Mouse (Mus musculus): ENCODE measurements at regions not wholly inside any gene's neighbourhood (a gene's known extent, or its start where the extent isn't known, plus 50 kb on each side); places are given as distances from the start of the nearest gene placed in this dataset.
A peak's percentile ranks its signal among the peaks of the same experiment; 100 is the strongest.

- H3K27ac ChIP-seq (replicated peaks): no peak overlapping the region
- ATAC-seq (ENCODE audit: insufficient number of reproducible peaks, low FRiP score, low TSS enrichment, low read depth): no peak
Measured at GRCm38 (mm10) chr3:119958799-119959467, 174.7 kb upstream of the Ptbp2 start.

GRCm38 (mm10) chr3:119957529-119957928 is 173.3 kb upstream of the Ptbp2 start:
- Histone ChIP-seq H3K27ac (replicated peaks) (no peak overlapping the region), H3K4me3 (replicated peaks) (no peak overlapping the region), H3K9ac (no peak overlapping the region), H3K4me1 (no peaks in the 10 kb centered on the region), H3K36me3 (no peaks in the 10 kb centered on the region), H3K9me3 (replicated peaks) (no peaks in the 10 kb centered on the region), H3K4me2 (replicated peaks) (no peak overlapping the region), H3K27me3 (no peaks in the 10 kb centered on the region)
- 78% methylated on average over 8 of the region's 8 CpGs for WGBS
- ATAC-seq (ENCODE audit: insufficient number of reproducible peaks, low FRiP score, low TSS enrichment, low read depth): no peak

More at GRCm38 (mm10) chr3:119958799-119959467, 174.7 kb upstream of the Ptbp2 start:
- Histone ChIP-seq H3K9me3 (replicated peaks) (no peaks in the 10 kb centered on the region), H3K4me3 (replicated peaks) (no peak overlapping the region), H3K9ac (no peak overlapping the region), H3K4me2 (replicated peaks) (no peak overlapping the region), H3K4me1 (no peaks in the 10 kb centered on the region), H3K36me3 (no peaks in the 10 kb centered on the region), H3K27me3 (no peaks in the 10 kb centered on the region)
- 20% methylated on average over 5 of the region's 5 CpGs for WGBS

- Histone ChIP-seq H3K27ac (replicated peaks) (no peak overlapping the region), H3K36me3 (no peaks in the 10 kb centered on the region), H3K4me1 (no peaks in the 10 kb centered on the region), H3K9me3 (replicated peaks) (no peaks in the 10 kb centered on the region), H3K4me3 (replicated peaks) (no peak overlapping the region), H3K27me3 (no peaks in the 10 kb centered on the region), H3K4me2 (replicated peaks) (no peak overlapping the region), H3K9ac (no peak overlapping the region)
- no peak for ATAC-seq (ENCODE audit: insufficient number of reproducible peaks, low FRiP score, low TSS enrichment, low read depth)
- WGBS: 65% methylated on average over 7 of the region's 7 CpGs
Measured at GRCm38 (mm10) chr3:119955745-119956615, 171.7 kb upstream of the Ptbp2 start.

- H3K9me3 ChIP-seq (replicated peaks): no peaks in the 10 kb centered on the region
- H3K27me3 ChIP-seq: no peaks in the 10 kb centered on the region
- no peak overlapping the region for H3K4me3 ChIP-seq (replicated peaks)
- H3K9ac ChIP-seq: no peak overlapping the region
- whole genome bisulfite sequencing: 72% methylated on average over 3 of the region's 3 CpGs
- no peak for ATAC-seq (ENCODE audit: insufficient number of reproducible peaks, low FRiP score, low TSS enrichment, low read depth)
- H3K4me1 ChIP-seq: 0 out of 2 replicates have a peak, but pooled peaks cover 5% of the 10 kb centered on the region
- H3K27ac ChIP-seq (replicated peaks): no peak overlapping the region
- no peak overlapping the region for H3K4me2 ChIP-seq (replicated peaks)
- no peaks in the 10 kb centered on the region for H3K36me3 ChIP-seq
Measured at GRCm38 (mm10) chr3:119950721-119951120, 166.5 kb upstream of the Ptbp2 start.

- Histone ChIP-seq H3K27me3 (no peaks in the 10 kb centered on the region), H3K9me3 (replicated peaks) (no peaks in the 10 kb centered on the region), H3K36me3 (no peaks in the 10 kb centered on the region), H3K4me1 (0 out of 2 replicates have a peak, but pooled peaks cover 5% of the 10 kb centered on the region), H3K4me3 (replicated peaks) (no peak overlapping the region), H3K27ac (replicated peaks) (no peak overlapping the region), H3K4me2 (replicated peaks) (0 out of 2 replicates have a peak overlapping the region, but pooled peaks have one; percentile 44), H3K9ac (no peak overlapping the region)
- WGBS: 77% methylated on average over 2 of the region's 2 CpGs
- no peak for ATAC-seq (ENCODE audit: insufficient number of reproducible peaks, low FRiP score, low TSS enrichment, low read depth)
Measured at GRCm38 (mm10) chr3:119950070-119950469, 165.8 kb upstream of the Ptbp2 start.

- Histone ChIP-seq H3K27ac (replicated peaks) (no peak overlapping the region), H3K4me1 (0 out of 2 replicates have a peak, but pooled peaks cover 5% of the 10 kb centered on the region), H3K9me3 (replicated peaks) (no peaks in the 10 kb centered on the region), H3K9ac (no peak overlapping the region), H3K27me3 (no peaks in the 10 kb centered on the region), H3K4me2 (replicated peaks) (peak overlapping the region; percentile 44), H3K4me3 (replicated peaks) (peak overlapping the region; percentile 29), H3K36me3 (no peaks in the 10 kb centered on the region)
- 39% methylated on average over 7 of the region's 7 CpGs for WGBS
- ATAC-seq (ENCODE audit: insufficient number of reproducible peaks, low FRiP score, low TSS enrichment, low read depth): no peak
Measured at GRCm38 (mm10) chr3:119949620-119950019, 165.4 kb upstream of the Ptbp2 start.

- peak overlapping the region; percentile 44 for H3K4me2 ChIP-seq (replicated peaks)
- 0 out of 2 replicates have a peak, but pooled peaks cover 5% of the 10 kb centered on the region for H3K4me1 ChIP-seq
- H3K4me3 ChIP-seq (replicated peaks): peak overlapping the region; percentile 29
- peak; percentile 51; the same call in 1 of the 2 replicates for ATAC-seq (ENCODE audit: insufficient number of reproducible peaks, low FRiP score, low TSS enrichment, low read depth)
- no peak overlapping the region for H3K27ac ChIP-seq (replicated peaks)
- H3K27me3 ChIP-seq: no peaks in the 10 kb centered on the region
- 27% methylated on average over 17 of the region's 17 CpGs for WGBS
- H3K9ac ChIP-seq: no peak overlapping the region
- H3K36me3 ChIP-seq: no peaks in the 10 kb centered on the region
- no peaks in the 10 kb centered on the region for H3K9me3 ChIP-seq (replicated peaks)
Measured at GRCm38 (mm10) chr3:119949041-119949470, 164.8 kb upstream of the Ptbp2 start.

GRCm38 (mm10) chr3:119947126-119947525 is 162.9 kb upstream of the Ptbp2 start:
- no peaks in the 10 kb centered on the region for H3K36me3 ChIP-seq
- H3K4me1 ChIP-seq: 0 out of 2 replicates have a peak, but pooled peaks cover 5% of the 10 kb centered on the region
- WGBS: 59% methylated on average over 4 of the region's 4 CpGs

GRCm38 (mm10) chr3:119944115-119944514 is 159.8 kb upstream of the Ptbp2 start:
- no peaks in the 10 kb centered on the region for H3K27me3 ChIP-seq
- 63% methylated on average over 5 of the region's 5 CpGs for WGBS
- 0 out of 2 replicates have a peak, but pooled peaks cover 4% of the 10 kb centered on the region for H3K4me1 ChIP-seq
- H3K4me2 ChIP-seq (replicated peaks): no peak overlapping the region
- no peak for ATAC-seq (ENCODE audit: insufficient number of reproducible peaks, low FRiP score, low TSS enrichment, low read depth)
- no peaks in the 10 kb centered on the region for H3K9me3 ChIP-seq (replicated peaks)
- no peak overlapping the region for H3K27ac ChIP-seq (replicated peaks)
- H3K9ac ChIP-seq: no peak overlapping the region
- no peak overlapping the region for H3K4me3 ChIP-seq (replicated peaks)
- no peaks in the 10 kb centered on the region for H3K36me3 ChIP-seq

More at GRCm38 (mm10) chr3:119947126-119947525, 162.9 kb upstream of the Ptbp2 start:
- no peak overlapping the region for H3K9ac ChIP-seq
- no peak overlapping the region for H3K27ac ChIP-seq (replicated peaks)
- H3K4me2 ChIP-seq (replicated peaks): no peak overlapping the region
- ATAC-seq (ENCODE audit: insufficient number of reproducible peaks, low FRiP score, low TSS enrichment, low read depth): no peak
- no peak overlapping the region for H3K4me3 ChIP-seq (replicated peaks)
- H3K9me3 ChIP-seq (replicated peaks): no peaks in the 10 kb centered on the region
- no peaks in the 10 kb centered on the region for H3K27me3 ChIP-seq

GRCm38 (mm10) chr3:119939091-119939490 is 154.8 kb upstream of the Ptbp2 start:
- H3K27ac ChIP-seq (replicated peaks): no peak overlapping the region
- 90% methylated on average over 1 of the region's 1 CpGs for WGBS
- no peaks in the 10 kb centered on the region for H3K27me3 ChIP-seq
- H3K4me1 ChIP-seq: 0 out of 2 replicates have a peak, but pooled peaks cover 3% of the 10 kb centered on the region
- no peaks in the 10 kb centered on the region for H3K9me3 ChIP-seq (replicated peaks)
- H3K4me3 ChIP-seq (replicated peaks): no peak overlapping the region
- ATAC-seq (ENCODE audit: insufficient number of reproducible peaks, low FRiP score, low TSS enrichment, low read depth): no peak
- no peak overlapping the region for H3K4me2 ChIP-seq (replicated peaks)
- no peaks in the 10 kb centered on the region for H3K36me3 ChIP-seq
- no peak overlapping the region for H3K9ac ChIP-seq

- Histone ChIP-seq H3K4me1 (0 out of 2 replicates have a peak, but pooled peaks cover 9% of the 10 kb centered on the region), H3K4me2 (replicated peaks) (no peak overlapping the region), H3K27me3 (no peaks in the 10 kb centered on the region), H3K4me3 (replicated peaks) (no peak overlapping the region), H3K9me3 (replicated peaks) (no peaks in the 10 kb centered on the region), H3K9ac (no peak overlapping the region), H3K36me3 (no peaks in the 10 kb centered on the region), H3K27ac (replicated peaks) (no peak overlapping the region)
- no peak for ATAC-seq (ENCODE audit: insufficient number of reproducible peaks, low FRiP score, low TSS enrichment, low read depth)
- WGBS: 62% methylated on average over 6 of the region's 6 CpGs
Measured at GRCm38 (mm10) chr3:119938425-119938824, 154.2 kb upstream of the Ptbp2 start.
